Mouse (Mus musculus) heart, embryonic 13.5 days (tissue): ENCODE data around the gene Cdh23. TPM values are rescaled to one million over a fixed set of nuclear protein-coding genes. Genes with fewer than 3 reads are reported as not detected.
"Not testable (repeated sequence)": the region's sequence is repeated elsewhere in the genome, so short reads cannot be mapped to it uniquely, and the experiment has no call there.

ENCODE experiments used
- ATAC-seq: fragments of 200-750 bp; cut with Nextera tagmentation; 2 replicates; pipeline ENCODE4 v1.8.0; 2017; ENCODE audit warnings: moderate TSS enrichment; ENCODE audit not compliant: insufficient number of reproducible peaks, low FRiP score, low TSS enrichment; ENCODE audit errors: extremely low read depth
- H3K27ac ChIP-seq: fragments of 300-500 bp; sonication (generic); replicated peaks from 2 replicates; pipeline ENCODE4 v1.5.1; 2015; ENCODE audit warnings: moderate library complexity, mild to moderate bottlenecking, inconsistent platforms
- H3K27me3 ChIP-seq: fragments of 300-500 bp; sonication (generic); replicated peaks from 2 replicates; pipeline ENCODE4 v1.6.1; 2015; ENCODE audit warnings: mild to moderate bottlenecking, inconsistent platforms
- H3K36me3 ChIP-seq: fragments of 300-500 bp; sonication (generic); 2 replicates; pipeline ENCODE4 v1.6.1; 2015; ENCODE audit warnings: mild to moderate bottlenecking, inconsistent platforms
- H3K4me1 ChIP-seq: fragments of 300-500 bp; sonication (generic); 2 replicates; pipeline ENCODE4 v1.6.1; 2015; ENCODE audit warnings: inconsistent platforms
- H3K4me2 ChIP-seq: fragments of 300-500 bp; sonication (generic); 2 replicates; pipeline ENCODE4 v1.6.1; 2015; ENCODE audit warnings: inconsistent platforms, mild to moderate bottlenecking, moderate library complexity
- H3K4me3 ChIP-seq: fragments of 300-500 bp; sonication (generic); 2 replicates; pipeline ENCODE4 v1.5.1; 2015; ENCODE audit warnings: moderate library complexity, mild to moderate bottlenecking, inconsistent platforms
- H3K9ac ChIP-seq: fragments of 300-500 bp; sonication (generic); 2 replicates; pipeline ENCODE4 v1.6.1; 2015; ENCODE audit warnings: inconsistent platforms, mild to moderate bottlenecking, moderate library complexity
- H3K9me3 ChIP-seq: fragments of 300-500 bp; sonication (generic); 2 replicates; pipeline ENCODE4 v1.6.1; 2016; ENCODE audit warnings: inconsistent platforms
- WGBS: fragments of 180-500 bp; shearing (Covaris S2); methylation state at CpG from one replicate; pipeline ENCODE4 v1.1.7; 2015; ENCODE audit warnings: mixed read lengths; 5-methylcytosine and 5-hydroxymethylcytosine counted together
- polyA plus RNA-seq: library from polyadenylated mRNA; unstranded; fragments of >200 nt; fragmentation: Nextera tagmentation; extraction: Ambion mirVana; gene quantifications from 2 replicates; pipeline ENCODE4 v1.2.1, GENCODE M21; 2015

The Cdh23 gene
- polyA plus RNA-seq: 0.09 and 0.27 TPM in 2 replicates

DNA sequence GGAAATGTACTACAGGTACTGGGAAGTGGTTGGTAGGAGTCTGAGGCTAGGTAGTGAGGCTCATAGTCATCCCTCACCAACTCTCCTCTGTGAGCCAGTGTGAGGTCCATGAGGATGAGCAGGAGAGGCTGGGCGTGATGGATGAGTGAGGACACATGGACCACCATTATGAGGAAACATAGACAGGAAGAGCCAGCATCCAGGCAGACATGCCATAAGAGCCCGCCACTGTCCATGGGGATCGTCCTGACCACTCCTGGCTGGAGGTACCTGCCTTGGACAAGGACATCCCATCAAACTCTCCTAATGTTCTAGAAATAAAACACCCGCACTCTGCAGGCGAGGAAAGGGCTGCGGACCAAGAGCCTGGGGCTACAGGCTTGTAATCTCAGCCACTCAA lies at the start of gene Cdh23:
TSS of gene Cdh23 (minus strand) at position 101 of the 400 bp plus-strand sequence.
- H3K4me2 ChIP-seq: no peak within 1 kb of the TSS
- WGBS: 86% methylated on average over 6 of the region's 6 CpGs
- ATAC-seq: no peak

DNA sequence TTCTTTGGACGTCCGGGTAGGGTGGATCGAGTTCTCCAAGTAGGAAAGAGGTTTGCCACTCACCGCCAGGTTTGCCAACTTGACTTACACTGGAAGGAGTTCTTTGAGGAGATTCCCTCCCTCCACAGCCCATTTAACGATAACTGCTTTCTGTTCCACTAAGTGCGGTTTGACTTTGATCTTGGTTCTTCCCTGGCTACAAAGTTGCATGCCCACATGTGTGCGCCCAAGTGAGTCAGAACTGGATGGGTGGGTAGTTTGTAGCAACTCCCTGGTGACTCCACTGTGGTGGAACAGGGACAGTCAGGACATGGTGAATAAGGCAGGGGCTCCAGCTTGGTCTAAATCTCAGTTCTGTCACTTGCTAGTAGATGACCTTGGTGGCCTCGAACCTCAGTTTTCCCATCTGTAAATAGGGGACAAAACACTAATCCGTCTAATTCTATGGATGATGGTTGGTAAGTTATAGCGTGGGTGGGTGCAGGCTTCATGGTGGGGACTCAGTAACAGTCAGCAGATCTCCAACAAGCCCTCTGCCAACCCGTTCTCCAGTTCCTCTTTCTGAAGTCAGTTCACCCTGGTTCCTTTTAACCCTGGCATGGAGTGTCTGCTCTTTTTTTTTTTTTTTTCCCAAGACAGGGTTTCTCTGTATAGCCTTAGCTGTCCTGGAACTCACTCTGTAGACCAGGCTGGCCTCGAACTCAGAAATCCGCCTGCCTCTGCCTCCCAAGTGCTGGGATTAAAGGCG lies 48.4 kb upstream of the Cdh23 start:
- H3K9me3 ChIP-seq: no peaks in the 10 kb centered on the region
- 85% methylated on average over 14 of the region's 14 CpGs for WGBS

More for the DNA sequence above, at the start of gene Cdh23:
- Histone ChIP-seq H3K27me3 (peaks cover 53% of the 10 kb centered on the region), H3K4me1 (no peaks in the 10 kb centered on the region), H3K36me3 (no peaks in the 10 kb centered on the region), H3K27ac (no peak within 1 kb of the TSS), H3K4me3 (no peak within 1 kb of the TSS), H3K9me3 (no peaks in the 10 kb centered on the region), H3K9ac (no peak within 1 kb of the TSS)

DNA sequence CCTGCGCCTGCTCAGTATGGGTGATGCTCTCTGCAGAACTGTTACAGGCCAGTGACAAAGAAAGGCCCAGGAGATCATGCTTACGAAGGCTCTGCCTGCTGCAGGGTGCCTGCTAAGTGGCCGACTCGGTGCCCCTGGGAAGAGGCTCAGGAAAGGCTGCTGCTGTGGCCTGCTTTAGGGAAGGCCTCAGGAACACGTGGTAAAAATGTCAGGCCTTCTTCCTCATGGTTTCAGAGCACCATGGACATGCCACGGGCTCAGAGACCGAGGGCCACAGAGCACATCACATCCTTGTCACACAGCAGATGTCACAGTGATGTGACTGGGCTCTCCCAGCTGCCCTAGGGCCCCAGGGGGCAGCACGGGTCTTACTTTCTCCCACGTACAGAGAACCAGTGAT lies 47.4 kb upstream of the Cdh23 start:
- H3K4me1 ChIP-seq: peaks cover 7% of the 10 kb centered on the region
- no peak overlapping the region for H3K27ac ChIP-seq
- H3K4me3 ChIP-seq: no peak overlapping the region
- no peak overlapping the region for H3K4me2 ChIP-seq
- no peak for ATAC-seq
- H3K27me3 ChIP-seq: no peaks in the 10 kb centered on the region
- WGBS: 58% methylated on average over 9 of the region's 9 CpGs
- peaks cover 15% of the 10 kb centered on the region; the same call in 1 of the 2 replicates for H3K36me3 ChIP-seq
- H3K9ac ChIP-seq: no peak overlapping the region
- no peaks in the 10 kb centered on the region for H3K9me3 ChIP-seq

More for the DNA sequence above, 48.4 kb upstream of the Cdh23 start:
- Histone ChIP-seq H3K27me3 (no peaks in the 10 kb centered on the region), H3K9ac (no peak overlapping the region), H3K4me1 (peaks cover 7% of the 10 kb centered on the region), H3K4me2 (no peak overlapping the region), H3K4me3 (no peak overlapping the region), H3K27ac (no peak overlapping the region), H3K36me3 (peaks cover 22% of the 10 kb centered on the region; the same call in 1 of the 2 replicates)
- no peak for ATAC-seq

DNA sequence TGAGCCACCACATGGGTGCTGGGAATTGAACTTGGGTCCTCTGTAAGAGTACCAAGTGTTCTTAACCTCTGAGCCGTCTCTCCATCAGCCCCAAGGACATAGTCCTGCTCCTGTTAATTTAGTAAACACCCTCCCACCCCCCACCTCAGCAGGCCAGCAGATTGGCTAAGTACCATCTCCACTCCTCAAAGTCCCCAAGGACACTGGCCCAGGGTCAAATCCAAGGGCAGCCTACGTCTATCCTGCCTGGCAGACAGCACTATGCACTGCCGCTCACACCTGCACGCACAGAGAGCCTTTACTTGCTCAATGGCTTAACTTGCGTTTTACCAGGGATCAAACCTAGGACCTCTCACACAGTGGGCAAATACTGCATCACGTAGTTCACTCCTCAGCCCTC lies 46.7 kb upstream of the Cdh23 start:
- H3K27ac ChIP-seq: no peak overlapping the region
- no peaks in the 10 kb centered on the region for H3K27me3 ChIP-seq
- peaks cover 9% of the 10 kb centered on the region; the same call in 1 of the 2 replicates for H3K36me3 ChIP-seq
- H3K4me2 ChIP-seq: no peak overlapping the region
- 80% methylated on average over 6 of the region's 6 CpGs for WGBS
- H3K9me3 ChIP-seq: no peaks in the 10 kb centered on the region
- no peak overlapping the region for H3K4me3 ChIP-seq
- peaks cover 7% of the 10 kb centered on the region for H3K4me1 ChIP-seq
- H3K9ac ChIP-seq: no peak overlapping the region
- no peak for ATAC-seq

DNA sequence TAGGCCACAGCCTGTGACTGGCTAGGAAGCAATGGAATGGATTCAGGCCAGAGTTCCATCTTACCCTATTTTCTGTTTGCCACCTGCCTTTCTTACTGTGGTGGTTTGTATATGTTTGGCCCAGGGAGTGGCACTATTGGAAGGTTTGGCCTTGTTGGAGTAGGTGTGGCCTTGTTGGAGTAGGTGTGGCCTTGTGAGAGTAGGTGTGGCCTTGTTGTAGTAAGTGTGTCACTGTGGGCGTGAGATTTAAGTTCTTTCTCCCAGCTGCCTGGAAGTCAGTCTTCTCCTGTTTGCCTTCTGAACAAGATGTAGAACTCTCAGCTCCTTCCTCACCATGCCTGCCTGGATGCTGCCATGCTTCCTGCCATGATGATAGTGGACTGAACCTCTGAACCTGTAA lies 46.0 kb upstream of the Cdh23 start:
- WGBS: 63% methylated on average over 1 of the region's 1 CpGs
- H3K4me3 ChIP-seq, H3K4me1 ChIP-seq, H3K4me2 ChIP-seq, H3K27ac ChIP-seq, H3K27me3 ChIP-seq, H3K9me3 ChIP-seq, H3K9ac ChIP-seq, H3K36me3 ChIP-seq, ATAC-seq: not testable (repeated sequence)

DNA sequence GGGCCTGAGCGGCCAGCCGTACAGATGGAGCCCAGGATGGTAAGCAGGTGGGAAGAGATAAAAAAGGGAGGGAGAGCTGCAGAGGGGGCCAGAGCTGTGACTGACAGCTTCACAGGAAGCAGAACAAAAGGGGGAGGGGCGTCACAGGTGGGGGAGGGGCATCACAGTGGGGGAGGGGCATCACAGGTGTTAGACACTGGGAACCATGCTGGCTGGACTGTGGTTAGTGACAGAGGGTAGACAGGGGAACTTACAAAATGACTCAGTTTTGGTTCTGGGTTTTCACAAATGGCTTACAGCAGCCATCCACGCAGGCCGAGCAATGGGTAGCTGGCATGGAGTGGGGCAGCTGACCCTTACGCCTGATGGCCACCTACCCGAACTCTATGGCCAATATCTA lies 45.1 kb upstream of the Cdh23 start:
- no peak for ATAC-seq
- no peaks in the 10 kb centered on the region for H3K9me3 ChIP-seq
- WGBS: 82% methylated on average over 7 of the region's 7 CpGs
- peaks cover 10% of the 10 kb centered on the region for H3K4me1 ChIP-seq
- no peak overlapping the region for H3K4me3 ChIP-seq
- H3K27ac ChIP-seq: no peak overlapping the region
- no peaks in the 10 kb centered on the region for H3K27me3 ChIP-seq
- H3K9ac ChIP-seq: no peak overlapping the region
- peaks cover 9% of the 10 kb centered on the region for H3K36me3 ChIP-seq
- H3K4me2 ChIP-seq: no peak overlapping the region

DNA sequence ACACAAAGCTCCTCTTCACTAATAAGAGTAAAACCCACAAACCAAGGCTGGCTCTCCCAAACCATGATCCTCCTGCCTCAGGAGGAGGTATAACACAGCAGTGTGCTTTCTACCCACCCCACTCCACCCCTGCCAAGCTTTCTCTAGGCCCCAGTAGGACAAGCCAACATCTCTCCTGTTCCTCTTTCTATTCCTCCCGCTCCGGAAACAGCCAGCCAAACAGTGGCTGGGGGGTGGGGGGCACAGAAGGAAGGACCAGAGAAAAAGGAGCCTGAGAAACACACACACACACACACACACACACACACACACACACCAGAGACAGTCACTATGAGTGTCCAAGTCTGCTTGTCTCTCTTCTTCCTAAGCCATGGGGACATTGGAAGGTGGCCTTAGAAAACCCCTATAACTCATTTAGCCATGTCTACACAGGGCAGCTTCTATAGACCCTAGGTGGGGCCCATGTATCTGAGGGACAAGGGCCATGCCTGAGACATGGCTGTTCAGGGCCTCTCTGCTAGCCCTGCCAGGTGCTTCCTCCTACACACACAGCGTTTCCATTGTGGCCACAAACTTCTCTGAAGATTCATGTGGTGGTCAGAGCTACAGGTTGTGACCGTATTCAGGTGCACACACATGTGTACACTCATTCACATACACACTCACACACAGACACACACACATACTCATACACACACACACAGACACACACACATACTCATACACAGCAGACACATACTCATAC lies 43.5 kb upstream of the Cdh23 start:
- Histone ChIP-seq H3K9me3 (no peaks in the 10 kb centered on the region), H3K4me3 (no peak overlapping the region), H3K27ac (no peak overlapping the region), H3K9ac (no peak overlapping the region), H3K36me3 (peaks cover 9% of the 10 kb centered on the region), H3K4me1 (peaks cover 10% of the 10 kb centered on the region), H3K27me3 (no peaks in the 10 kb centered on the region), H3K4me2 (no peak overlapping the region)
- ATAC-seq: no peak
- 90% methylated on average over 4 of the region's 4 CpGs for WGBS

DNA sequence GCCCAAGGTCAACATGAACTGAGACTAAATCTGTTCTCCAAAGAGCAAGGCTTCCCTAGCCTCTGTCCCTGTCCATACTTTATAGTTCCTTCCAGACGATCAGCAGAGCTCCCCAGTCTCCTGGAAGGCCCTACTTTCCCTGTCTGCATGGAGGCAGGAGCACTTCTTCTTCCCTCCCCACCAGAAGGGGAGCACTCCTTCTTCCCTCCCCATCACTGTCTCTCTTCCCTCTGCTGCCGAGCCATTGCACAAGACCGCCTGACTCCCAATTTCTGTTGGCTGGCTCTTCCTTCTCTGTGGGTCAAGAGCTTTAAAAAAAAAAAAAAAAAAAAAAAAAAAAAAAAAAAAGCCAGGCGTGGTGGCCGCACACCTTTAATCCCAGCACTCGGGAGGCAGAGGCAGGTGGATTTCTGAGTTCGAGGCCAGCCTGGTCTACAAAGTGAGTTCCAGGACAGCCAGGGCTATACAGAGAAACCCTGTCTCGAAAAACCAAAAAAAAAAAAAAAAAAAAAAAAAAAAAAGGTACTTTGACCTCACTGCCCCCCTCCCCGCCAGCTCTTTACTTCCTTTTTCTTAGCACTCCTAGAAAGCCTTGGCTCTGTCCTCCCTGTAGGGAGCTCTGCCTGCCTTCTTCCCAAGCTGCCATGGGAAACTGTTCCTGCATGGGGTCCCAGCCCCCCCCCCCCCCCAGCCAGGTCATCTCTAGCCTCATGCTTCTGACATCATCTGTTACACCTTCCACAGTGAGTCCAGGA lies 41.8 kb upstream of the Cdh23 start:
- WGBS: 79% methylated on average over 7 of the region's 9 CpGs
- no peaks in the 10 kb centered on the region for H3K27me3 ChIP-seq

DNA sequence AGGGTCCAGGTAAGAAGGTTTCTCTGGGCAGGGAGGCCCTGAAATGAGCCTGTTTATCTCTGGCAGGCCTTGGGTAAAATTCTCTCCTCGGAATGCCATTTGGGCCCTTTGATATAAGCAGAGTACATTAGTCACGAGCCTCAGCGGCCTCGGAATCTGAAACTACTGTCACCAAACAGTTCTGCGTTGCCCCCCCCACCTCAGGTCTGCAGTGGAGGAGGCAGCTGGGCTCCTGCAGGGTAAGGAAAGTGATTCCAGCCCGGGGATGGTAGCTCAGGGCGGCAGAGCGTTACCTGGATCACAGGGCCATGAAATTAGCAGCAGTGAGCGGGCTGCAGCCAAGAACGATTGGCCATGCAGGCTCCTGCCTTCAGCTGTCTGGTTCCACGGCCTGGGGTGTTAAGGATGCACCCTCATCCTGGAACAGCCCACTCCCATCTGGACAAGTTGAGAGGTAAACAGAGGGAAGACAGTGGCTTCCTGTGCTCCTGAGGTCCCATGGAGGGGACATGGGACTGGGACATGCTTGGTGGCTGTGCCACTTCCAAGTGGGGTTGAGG lies 41.0 kb upstream of the Cdh23 start:
- 60% methylated on average over 11 of the region's 11 CpGs for WGBS
- H3K9ac ChIP-seq: no peak overlapping the region
- no peak for ATAC-seq
- peaks cover 10% of the 10 kb centered on the region for H3K4me1 ChIP-seq
- no peak overlapping the region for H3K27ac ChIP-seq
- H3K4me3 ChIP-seq: no peak overlapping the region
- no peaks in the 10 kb centered on the region for H3K9me3 ChIP-seq
- H3K4me2 ChIP-seq: no peak overlapping the region
- peaks cover 2% of the 10 kb centered on the region for H3K36me3 ChIP-seq
- H3K27me3 ChIP-seq: no peaks in the 10 kb centered on the region

More for the DNA sequence above, 41.8 kb upstream of the Cdh23 start:
- Histone ChIP-seq H3K27ac (no peak overlapping the region), H3K9ac (no peak overlapping the region), H3K4me3 (no peak overlapping the region), H3K4me1 (peaks cover 10% of the 10 kb centered on the region), H3K36me3 (peaks cover 5% of the 10 kb centered on the region), H3K4me2 (no peak overlapping the region), H3K9me3 (no peaks in the 10 kb centered on the region)
- no peak for ATAC-seq

DNA sequence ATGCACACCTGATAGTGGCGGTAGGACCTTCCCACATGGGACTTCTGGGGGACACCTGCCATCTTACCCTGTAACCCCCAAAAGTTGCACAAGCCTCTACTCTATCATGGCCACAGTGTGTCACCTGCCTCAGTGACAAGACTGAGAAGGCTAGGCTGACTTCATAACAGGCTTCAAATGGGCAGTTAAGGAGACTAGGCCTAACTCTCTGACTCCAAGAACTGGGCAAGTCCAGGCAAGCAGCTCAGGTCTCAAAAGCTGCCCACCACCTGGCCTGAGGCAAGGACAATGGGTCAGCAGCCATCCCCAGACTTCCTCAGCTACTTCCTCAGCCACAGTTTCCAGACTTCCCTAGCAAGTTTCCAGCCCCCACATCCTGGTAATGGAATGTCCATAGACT lies 39.4 kb upstream of the Cdh23 start:
- no peak overlapping the region for H3K27ac ChIP-seq
- H3K9ac ChIP-seq: no peak overlapping the region
- no peaks in the 10 kb centered on the region for H3K9me3 ChIP-seq
- H3K36me3 ChIP-seq: no peaks in the 10 kb centered on the region; the same call in 1 of the 2 replicates
- H3K4me3 ChIP-seq: no peak overlapping the region
- no peak for ATAC-seq
- H3K4me2 ChIP-seq: no peak overlapping the region
- H3K27me3 ChIP-seq: no peaks in the 10 kb centered on the region
- WGBS: 71% methylated on average over 1 of the region's 1 CpGs
- peaks cover 10% of the 10 kb centered on the region for H3K4me1 ChIP-seq

DNA sequence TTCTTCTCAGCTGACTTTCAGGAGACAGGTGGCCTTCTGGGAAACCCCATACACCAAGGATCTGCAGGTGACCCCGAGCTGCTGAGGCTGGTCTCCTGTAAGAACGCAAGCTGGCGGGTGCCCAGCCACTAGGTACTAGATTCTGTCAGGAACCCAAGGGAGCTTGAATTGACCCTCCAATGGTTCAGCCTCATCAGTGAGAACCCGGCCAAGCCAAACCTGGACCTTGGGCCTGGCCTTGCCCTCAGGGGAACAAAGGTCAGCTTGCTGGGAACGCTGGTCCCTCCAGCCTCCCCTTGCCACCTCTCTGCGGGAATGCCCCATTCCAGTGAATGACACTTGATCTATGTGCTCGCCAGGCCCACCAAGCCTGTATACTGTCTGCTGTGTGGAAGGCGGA lies 37.2 kb upstream of the Cdh23 start:
- WGBS: 68% methylated on average over 8 of the region's 8 CpGs
- Histone ChIP-seq H3K4me1 (peaks cover 10% of the 10 kb centered on the region), H3K36me3 (no peaks in the 10 kb centered on the region; the same call in 1 of the 2 replicates), H3K4me2 (no peak overlapping the region), H3K9ac (no peak overlapping the region), H3K9me3 (no peaks in the 10 kb centered on the region), H3K27me3 (no peaks in the 10 kb centered on the region), H3K27ac (no peak overlapping the region), H3K4me3 (no peak overlapping the region)
- ATAC-seq: no peak
